Mouse (Mus musculus): ENCODE measurements around the gene D630045J12Rik. TPM values are rescaled to one million over a fixed set of nuclear protein-coding genes. Genes with fewer than 3 reads are reported as not detected.

The D630045J12Rik gene
- 1.7 and 1.8 TPM in 2 replicates for polyA plus RNA-seq (2015; fragmentation: Nextera tagmentation; extraction: Ambion mirVana)

GRCm38 (mm10) chr6:38253736-38254641, at the start of gene D630045J12Rik:
Gene D630045J12Rik (minus strand): TSS chr6:38254009.
- peak within 1 kb of the TSS; percentile 73 for H3K27ac ChIP-seq (replicated peaks)
- H3K27me3 ChIP-seq (replicated peaks) = no peaks in the 10 kb centered on the region; the same call in 1 of the 2 replicates
- peaks cover 18% of the 10 kb centered on the region for H3K4me1 ChIP-seq
- peak within 1 kb of the TSS; percentile 93 for H3K4me2 ChIP-seq
- peak within 1 kb of the TSS; percentile 81 for H3K4me3 ChIP-seq
- under 1% methylated on average over 78 of the region's 118 CpGs for WGBS
- peak within 1 kb of the TSS; percentile 92 for H3K9ac ChIP-seq
- H3K36me3 ChIP-seq = no peaks in the 10 kb centered on the region
- no peaks in the 10 kb centered on the region for H3K9me3 ChIP-seq
- peak; percentile 90 for ATAC-seq (ENCODE audit: extremely low read depth, insufficient number of reproducible peaks, low FRiP score, low TSS enrichment)

DNA sequence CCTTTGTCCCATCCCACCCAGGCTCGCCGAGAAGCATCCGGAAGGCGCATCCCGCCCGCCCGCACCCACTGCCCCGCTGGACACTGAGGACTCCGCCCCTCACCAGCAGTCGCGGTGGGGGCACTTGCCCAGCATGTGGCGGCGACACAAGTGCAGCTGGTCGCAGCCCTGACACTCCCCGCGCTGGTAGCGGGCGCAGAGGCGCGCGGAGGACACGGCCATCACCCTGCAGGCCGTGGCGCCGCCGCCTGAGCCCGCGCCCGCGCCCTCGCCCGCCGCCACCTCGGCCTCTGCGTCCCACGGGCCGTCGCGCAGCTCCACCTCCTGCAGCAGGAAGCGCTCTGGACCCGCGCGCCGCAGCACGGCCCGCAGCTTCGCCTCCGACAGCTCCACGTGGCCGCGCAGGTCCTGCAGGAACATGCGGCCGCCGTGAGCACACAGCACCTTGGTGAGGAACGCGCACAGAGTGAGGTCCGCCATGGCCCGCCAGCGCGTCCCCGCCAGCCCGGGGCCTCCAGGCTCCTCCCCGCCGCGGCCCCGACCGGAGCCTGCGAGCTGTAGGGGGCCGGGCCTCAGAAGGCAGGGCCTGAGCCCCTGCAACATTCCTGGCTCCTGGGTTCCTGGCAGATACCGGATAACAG, 45.1 kb upstream of the D630045J12Rik start, which contains the start of gene Zc3hav1l:
Gene Zc3hav1l, minus strand, starts transcription at position 499 of the 641 bp plus-strand sequence.
- no peaks in the 10 kb centered on the region for H3K27me3 ChIP-seq (replicated peaks)
- peaks cover 18% of the 10 kb centered on the region for H3K4me1 ChIP-seq
- WGBS = under 1% methylated on average over 56 of the region's 70 CpGs
- H3K27ac ChIP-seq (replicated peaks) = peak within 1 kb of the TSS; percentile 98
- H3K9me3 ChIP-seq = peaks cover 6% of the 10 kb centered on the region
- peak within 1 kb of the TSS; percentile 90 for H3K4me3 ChIP-seq
- peak within 1 kb of the TSS; percentile 69 for H3K4me2 ChIP-seq
- peak; percentile 93 for ATAC-seq (ENCODE audit: extremely low read depth, insufficient number of reproducible peaks, low FRiP score, low TSS enrichment)
- H3K9ac ChIP-seq = peak within 1 kb of the TSS; percentile 97
- H3K36me3 ChIP-seq = peaks cover 42% of the 10 kb centered on the region

- Histone ChIP-seq H3K4me1 (peaks cover 18% of the 10 kb centered on the region), H3K27ac (replicated peaks) (peak overlapping the region; percentile 98), H3K9ac (peak overlapping the region; percentile 97), H3K4me2 (peak overlapping the region; percentile 69), H3K27me3 (replicated peaks) (no peaks in the 10 kb centered on the region), H3K36me3 (peaks cover 43% of the 10 kb centered on the region), H3K9me3 (peaks cover 1% of the 10 kb centered on the region; the same call in 1 of the 2 replicates), H3K4me3 (peak overlapping the region; percentile 90)
- ATAC-seq (ENCODE audit: extremely low read depth, insufficient number of reproducible peaks, low FRiP score, low TSS enrichment) = no peak
- under 1% methylated on average over 10 of the region's 10 CpGs for WGBS
These were observed 44.4 kb upstream of the D630045J12Rik start for GRCm38 (mm10) chr6:38298246-38298635.

DNA sequence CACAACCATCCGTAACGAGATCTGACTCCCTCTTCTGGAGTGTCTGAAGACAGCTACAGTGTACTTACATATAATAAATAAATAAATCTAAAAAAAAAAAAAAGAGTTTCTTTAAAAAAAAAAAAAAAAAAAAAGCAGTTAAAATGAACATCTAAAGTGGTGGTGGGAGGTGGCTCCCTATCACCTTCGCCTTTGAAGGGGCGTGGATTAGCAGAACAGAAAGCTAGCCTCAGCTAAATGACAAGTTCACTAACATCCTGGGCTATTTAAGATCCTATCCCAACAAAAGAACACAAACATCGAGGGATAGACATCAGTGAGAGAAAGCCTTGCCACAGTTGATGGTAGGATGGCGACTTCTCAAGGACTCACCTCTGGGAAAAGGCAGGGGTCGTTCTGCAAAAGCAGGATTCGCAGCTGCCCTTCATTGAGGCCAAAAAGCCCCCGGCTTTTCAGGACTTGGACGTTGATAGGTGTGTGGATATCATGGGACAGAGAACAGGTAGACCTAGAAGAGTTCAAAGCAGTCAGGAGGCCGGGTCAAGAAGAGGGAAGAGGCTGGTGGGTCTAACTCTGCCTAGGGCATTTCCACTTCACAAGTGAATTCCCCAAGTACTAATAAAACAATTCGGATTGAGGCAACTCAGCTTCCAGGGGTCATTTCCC, 43.9 kb upstream of the D630045J12Rik start:
- Histone ChIP-seq H3K9ac (peak overlapping the region; percentile 97), H3K4me2 (peak overlapping the region; percentile 69), H3K4me1 (peaks cover 18% of the 10 kb centered on the region), H3K27ac (replicated peaks) (peak overlapping the region; percentile 98), H3K4me3 (peak overlapping the region; percentile 90), H3K27me3 (replicated peaks) (no peaks in the 10 kb centered on the region), H3K9me3 (no peaks in the 10 kb centered on the region), H3K36me3 (peaks cover 44% of the 10 kb centered on the region)
- WGBS = 47% methylated on average over 12 of the region's 12 CpGs
- no peak for ATAC-seq (ENCODE audit: extremely low read depth, insufficient number of reproducible peaks, low FRiP score, low TSS enrichment)

- H3K9me3 ChIP-seq = no peaks in the 10 kb centered on the region
- no peaks in the 10 kb centered on the region for H3K27me3 ChIP-seq (replicated peaks)
- ATAC-seq (ENCODE audit: extremely low read depth, insufficient number of reproducible peaks, low FRiP score, low TSS enrichment) = no peak
- no peak overlapping the region for H3K4me3 ChIP-seq
- WGBS = 70% methylated on average over 3 of the region's 3 CpGs
- no peak overlapping the region for H3K27ac ChIP-seq (replicated peaks)
- H3K4me1 ChIP-seq = peaks cover 10% of the 10 kb centered on the region
- H3K36me3 ChIP-seq = peaks cover 83% of the 10 kb centered on the region
- no peak overlapping the region for H3K4me2 ChIP-seq
- no peak overlapping the region for H3K9ac ChIP-seq
These were observed 39.9 kb upstream of the D630045J12Rik start for GRCm38 (mm10) chr6:38293708-38294107.

- no peaks in the 10 kb centered on the region for H3K9me3 ChIP-seq
- WGBS = 64% methylated on average over 11 of the region's 11 CpGs
- H3K4me2 ChIP-seq = no peak overlapping the region
- no peak overlapping the region for H3K4me3 ChIP-seq
- H3K27me3 ChIP-seq (replicated peaks) = no peaks in the 10 kb centered on the region
- H3K36me3 ChIP-seq = peaks cover 90% of the 10 kb centered on the region
- H3K9ac ChIP-seq = no peak overlapping the region
- H3K27ac ChIP-seq (replicated peaks) = no peak overlapping the region
- H3K4me1 ChIP-seq = peaks cover 8% of the 10 kb centered on the region
- no peak for ATAC-seq (ENCODE audit: extremely low read depth, insufficient number of reproducible peaks, low FRiP score, low TSS enrichment)
These were observed 39.2 kb upstream of the D630045J12Rik start for GRCm38 (mm10) chr6:38292871-38293646.

DNA sequence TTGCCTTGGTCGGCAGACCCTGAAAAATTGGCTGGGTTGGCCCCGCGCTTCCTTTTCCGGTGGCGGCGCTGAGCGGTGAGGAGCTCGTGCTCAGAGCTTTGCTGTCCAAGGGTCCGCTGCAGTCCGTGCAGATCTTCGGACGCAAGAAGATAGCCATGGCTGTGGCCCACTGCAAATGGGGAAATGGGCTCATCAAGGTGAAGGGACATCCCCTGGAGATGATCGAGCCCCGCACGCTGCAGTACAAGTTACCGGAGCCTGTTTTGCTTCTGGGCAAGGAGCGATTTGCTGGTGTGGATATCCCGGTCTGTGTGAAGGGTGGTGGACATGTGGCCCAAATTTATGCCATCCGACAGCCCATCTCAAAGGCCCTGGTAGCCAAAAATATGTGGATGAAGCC, 30.6 kb upstream of the D630045J12Rik start:
- no peaks in the 10 kb centered on the region for H3K4me1 ChIP-seq
- H3K36me3 ChIP-seq = peaks cover 62% of the 10 kb centered on the region
- H3K4me2 ChIP-seq = no peak overlapping the region
- H3K9me3 ChIP-seq = peaks cover 21% of the 10 kb centered on the region
- ATAC-seq (ENCODE audit: extremely low read depth, insufficient number of reproducible peaks, low FRiP score, low TSS enrichment) = no peak
- no peak overlapping the region for H3K27ac ChIP-seq (replicated peaks)
- H3K9ac ChIP-seq = no peak overlapping the region
- no peaks in the 10 kb centered on the region for H3K27me3 ChIP-seq (replicated peaks)
- WGBS = 94% methylated on average over 19 of the region's 19 CpGs
- H3K4me3 ChIP-seq = no peak overlapping the region

- Histone ChIP-seq H3K9me3 (no peaks in the 10 kb centered on the region), H3K9ac (no peak overlapping the region), H3K4me3 (no peak overlapping the region), H3K27me3 (replicated peaks) (no peaks in the 10 kb centered on the region), H3K4me1 (0 out of 2 replicates have a peak, but pooled peaks cover 4% of the 10 kb centered on the region), H3K27ac (replicated peaks) (no peak overlapping the region), H3K4me2 (no peak overlapping the region), H3K36me3 (no peaks in the 10 kb centered on the region)
- WGBS = 70% methylated on average over 7 of the region's 7 CpGs
- ATAC-seq (ENCODE audit: extremely low read depth, insufficient number of reproducible peaks, low FRiP score, low TSS enrichment) = no peak
These were observed 10.7 kb upstream of the D630045J12Rik start for GRCm38 (mm10) chr6:38264466-38264865.

DNA sequence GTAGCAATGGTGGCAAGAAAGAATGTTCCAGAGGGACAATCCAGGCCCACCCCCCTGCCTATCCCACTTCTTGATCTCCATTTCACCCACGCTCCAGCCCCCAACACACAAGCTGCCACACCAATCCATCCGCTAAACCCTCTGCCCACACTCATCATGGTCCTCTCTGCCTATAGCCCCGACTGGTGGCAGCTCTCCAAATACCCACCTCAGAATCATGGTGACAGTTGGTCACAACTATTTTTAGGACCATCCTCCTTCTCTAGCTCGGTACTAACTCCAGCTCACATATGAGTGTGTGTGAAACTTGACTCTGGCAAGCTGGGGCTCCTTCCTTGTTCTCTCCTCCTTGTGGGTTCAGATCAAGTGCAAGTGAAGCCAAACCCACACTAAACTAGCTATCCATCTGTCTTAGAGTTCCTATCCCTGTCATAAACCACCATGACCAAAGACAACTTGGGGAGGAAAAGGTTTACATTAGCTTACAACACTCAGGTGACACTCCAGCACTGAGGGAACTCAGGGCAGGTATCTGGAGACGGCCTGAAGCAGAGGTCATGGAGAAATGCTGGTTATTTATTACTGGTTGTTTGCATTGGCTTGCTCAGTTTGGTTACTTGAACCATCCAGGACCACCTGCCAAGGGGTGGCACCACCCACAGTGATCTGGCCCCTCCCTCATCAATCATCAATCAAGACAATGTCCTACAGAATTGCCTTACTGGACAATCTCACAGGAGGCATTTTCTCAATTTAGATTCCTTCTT, 9.8 kb upstream of the D630045J12Rik start:
- Histone ChIP-seq H3K9ac (no peak overlapping the region), H3K27me3 (replicated peaks) (no peaks in the 10 kb centered on the region), H3K4me2 (no peak overlapping the region), H3K27ac (replicated peaks) (no peak overlapping the region), H3K4me3 (no peak overlapping the region), H3K4me1 (0 out of 2 replicates have a peak, but pooled peaks cover 4% of the 10 kb centered on the region), H3K36me3 (no peaks in the 10 kb centered on the region), H3K9me3 (no peaks in the 10 kb centered on the region)
- ATAC-seq (ENCODE audit: extremely low read depth, insufficient number of reproducible peaks, low FRiP score, low TSS enrichment) = no peak
- 53% methylated on average over 5 of the region's 5 CpGs for WGBS

DNA sequence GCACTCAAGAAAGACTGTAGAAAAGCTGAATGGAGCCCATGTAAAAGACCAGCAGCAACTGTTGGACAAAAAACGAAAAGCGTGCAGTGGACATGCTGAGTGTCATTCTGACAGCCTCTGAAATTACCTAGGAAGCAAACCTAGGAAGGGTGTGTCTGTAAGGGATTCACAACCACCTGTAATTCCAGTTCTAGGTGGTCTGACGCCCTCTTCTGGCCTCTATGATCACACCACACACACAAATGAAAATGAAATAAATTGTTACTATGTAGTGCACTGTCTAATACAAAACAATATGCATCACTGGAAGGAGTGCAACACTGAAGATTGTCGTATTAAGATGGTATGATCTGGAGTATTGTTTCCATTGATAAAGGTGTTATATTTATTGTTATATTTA, 8.1 kb upstream of the D630045J12Rik start:
- 64% methylated on average over 4 of the region's 4 CpGs for WGBS
- Histone ChIP-seq H3K9me3 (no peaks in the 10 kb centered on the region), H3K36me3 (no peaks in the 10 kb centered on the region), H3K4me2 (no peak overlapping the region), H3K4me1 (0 out of 2 replicates have a peak, but pooled peaks cover 4% of the 10 kb centered on the region), H3K27ac (replicated peaks) (no peak overlapping the region), H3K27me3 (replicated peaks) (no peaks in the 10 kb centered on the region), H3K4me3 (no peak overlapping the region), H3K9ac (no peak overlapping the region)
- ATAC-seq (ENCODE audit: extremely low read depth, insufficient number of reproducible peaks, low FRiP score, low TSS enrichment) = no peak

Data from heart, embryonic 13.5 days (tissue).